Mouse (Mus musculus): ENCODE data around the gene Asic2.

Gene Asic2

GRCm38 (mm10) chr11:81954398-81954797 lies 13.9 kb downstream of the Asic2 start:
- no peak for DNase-seq (ENCODE audit: low spot score)

- no peak for DNase-seq (ENCODE audit: low spot score)
Measured at GRCm38 (mm10) chr11:81948021-81948420, 20.2 kb downstream of the Asic2 start.

GRCm38 (mm10) chr11:81942167-81942566 lies 26.1 kb downstream of the Asic2 start:
- DNase-seq (ENCODE audit: low spot score), result no peak

GRCm38 (mm10) chr11:81940988-81941387 lies 27.3 kb downstream of the Asic2 start:
- no peak for DNase-seq (ENCODE audit: low spot score)

- DNase-seq (ENCODE audit: low spot score), result no peak
Measured at GRCm38 (mm10) chr11:81937516-81937915, 30.7 kb downstream of the Asic2 start.

GRCm38 (mm10) chr11:81926393-81926792 lies 41.9 kb downstream of the Asic2 start:
- DNase-seq (ENCODE audit: low spot score), result no peak

- no peak for DNase-seq (ENCODE audit: low spot score)
Measured at GRCm38 (mm10) chr11:81923626-81924025, 44.6 kb downstream of the Asic2 start.

GRCm38 (mm10) chr11:81923096-81923495 lies 45.2 kb downstream of the Asic2 start:
- DNase-seq (ENCODE audit: low spot score), result no peak

GRCm38 (mm10) chr11:81915501-81915900 lies 52.8 kb downstream of the Asic2 start:
- DNase-seq (ENCODE audit: low spot score), result no peak

GRCm38 (mm10) chr11:81913071-81913470 lies 55.2 kb downstream of the Asic2 start:
- DNase-seq (ENCODE audit: low spot score), result no peak

- no peak for DNase-seq (ENCODE audit: low spot score)
Measured at GRCm38 (mm10) chr11:81909397-81909894, 58.8 kb downstream of the Asic2 start.

- DNase-seq (ENCODE audit: low spot score), result no peak
Measured at GRCm38 (mm10) chr11:81908760-81909159, 59.5 kb downstream of the Asic2 start.

- no peak for DNase-seq (ENCODE audit: low spot score)
Measured at GRCm38 (mm10) chr11:81902318-81902717, 65.9 kb downstream of the Asic2 start.

GRCm38 (mm10) chr11:81897547-81898354 lies 70.5 kb downstream of the Asic2 start:
- no peak for DNase-seq (ENCODE audit: low spot score)

- DNase-seq (ENCODE audit: low spot score), result no peak
Measured at GRCm38 (mm10) chr11:81896511-81896910, 71.7 kb downstream of the Asic2 start.

GRCm38 (mm10) chr11:81871506-81872213 lies 96.6 kb downstream of the Asic2 start:
- no peak for DNase-seq (ENCODE audit: low spot score)

- DNase-seq (ENCODE audit: low spot score), result no peak
Measured at GRCm38 (mm10) chr11:81865661-81866382, 102.4 kb downstream of the Asic2 start.

- DNase-seq (ENCODE audit: low spot score), result no peak
Measured at GRCm38 (mm10) chr11:81860250-81860972, 107.8 kb downstream of the Asic2 start, which contains the start of gene 5530401A14Rik. Gene 5530401A14Rik (plus strand): TSS chr11:81860673.

- no peak for DNase-seq (ENCODE audit: low spot score)
Measured at GRCm38 (mm10) chr11:81847773-81848490, 120.3 kb downstream of the Asic2 start.

GRCm38 (mm10) chr11:81845686-81846036 lies 122.6 kb downstream of the Asic2 start:
- DNase-seq (ENCODE audit: low spot score), result no peak

GRCm38 (mm10) chr11:81845010-81845685 lies 123.1 kb downstream of the Asic2 start:
- DNase-seq (ENCODE audit: low spot score), result no peak

Measured in T-cell, adult 2 months (primary cell).